Mouse (Mus musculus) midbrain, embryonic 11.5 days (tissue): ENCODE data around the gene Olfr799. TPM values are rescaled to one million over a fixed set of nuclear protein-coding genes. Genes with fewer than 3 reads are reported as not detected.

ENCODE experiments used
- ATAC-seq: fragments of 200-750 bp; cut with Nextera tagmentation; 2 replicates; pipeline ENCODE4 v1.8.0; 2017; ENCODE audit warnings: moderate TSS enrichment, moderate library complexity; ENCODE audit not compliant: low FRiP score
- DNase-seq: peaks from one replicate; pipeline ENCODE4 v3.0.0; 2015; ENCODE audit warnings: low spot score; ENCODE audit errors: missing footprints
- H3K27ac ChIP-seq: fragments of 300-500 bp; sonication (generic); 2 replicates; pipeline ENCODE4 v1.5.1; 2014; ENCODE audit warnings: low read depth, low read length
- H3K27me3 ChIP-seq: fragments of 300-500 bp; sonication (generic); 2 replicates; pipeline ENCODE4 v1.6.1; 2014; ENCODE audit warnings: mild to moderate bottlenecking, low read length, moderate library complexity, mixed read lengths; ENCODE audit not compliant: control insufficient read depth, insufficient read depth
- H3K36me3 ChIP-seq: fragments of 300-500 bp; sonication (generic); 2 replicates; pipeline ENCODE4 v1.6.1; 2014; ENCODE audit warnings: mild to moderate bottlenecking, low read length, moderate library complexity, mixed read lengths; ENCODE audit not compliant: control insufficient read depth, insufficient read depth
- H3K4me1 ChIP-seq: fragments of 300-500 bp; sonication (generic); 2 replicates; pipeline ENCODE4 v1.6.1; 2014; ENCODE audit warnings: low read length; ENCODE audit not compliant: control insufficient read depth, insufficient read depth
- H3K4me2 ChIP-seq: fragments of 300-500 bp; sonication (generic); 2 replicates; pipeline ENCODE4 v1.6.1; 2014; ENCODE audit warnings: mild to moderate bottlenecking, moderate library complexity
- H3K4me3 ChIP-seq: fragments of 300-500 bp; sonication (generic); 2 replicates; pipeline ENCODE4 v1.5.1; 2014; ENCODE audit warnings: low read depth, low read length
- H3K9ac ChIP-seq: fragments of 300-500 bp; sonication (generic); 2 replicates; pipeline ENCODE4 v1.6.1; 2014; ENCODE audit warnings: low read length
- H3K9me3 ChIP-seq: fragments of 300-500 bp; sonication (generic); 2 replicates; pipeline ENCODE4 v1.6.1; 2016; ENCODE audit warnings: low read length; ENCODE audit not compliant: control insufficient read depth
- WGBS: fragments of 180-500 bp; shearing (Covaris S2); extraction: QIAGEN DNeasy Blood & Tissue Kit; methylation state at CpG from one replicate; pipeline ENCODE4 v1.1.7; 2014; 5-methylcytosine and 5-hydroxymethylcytosine counted together
- polyA plus RNA-seq: library from polyadenylated mRNA; unstranded; fragments of >200 nt; fragmentation: Nextera tagmentation; extraction: Ambion mirVana; gene quantifications from 2 replicates; pipeline ENCODE4 v1.2.1, GENCODE M21; 2014

The Olfr799 gene
- polyA plus RNA-seq, 1 experiment from 2014 or later: not detected

- Histone ChIP-seq H3K4me3 (no peak within 1 kb of the TSS), H3K4me2 (no peak within 1 kb of the TSS), H3K27me3 (no peaks in the 10 kb centered on the region), H3K27ac (no peak within 1 kb of the TSS), H3K9ac (no peak within 1 kb of the TSS), H3K4me1 (no peaks in the 10 kb centered on the region), H3K9me3 (no peaks in the 10 kb centered on the region), H3K36me3 (no peaks in the 10 kb centered on the region)
- no peak for DNase-seq
- WGBS: 71% methylated on average over 2 of the region's 2 CpGs
- no peak for ATAC-seq
Observed at GRCm38 (mm10) chr10:129694186-129694585, 56.9 kb downstream of the Olfr799 start, which contains the start of gene Olfr803. Gene Olfr803, minus strand, starts transcription at chr10:129694286.

Other genes with a start within 250 kb of the Olfr799 start
- not detected in 2 replicates for gene Olfr785, start 232.1 kb upstream of the Olfr799 start, polyA plus RNA-seq
- not detected in 2 replicates for gene Olfr786, start 210.2 kb upstream of the Olfr799 start, polyA plus RNA-seq
- not detected in 2 replicates for gene Olfr787, start 175.6 kb upstream of the Olfr799 start, polyA plus RNA-seq
- not detected in 2 replicates for gene Olfr788, start 166.5 kb upstream of the Olfr799 start, polyA plus RNA-seq
- not detected in 2 replicates for gene Olfr789, start 152.7 kb upstream of the Olfr799 start, polyA plus RNA-seq
- gene Olfr790, start 139.0 kb upstream of the Olfr799 start, polyA plus RNA-seq: not detected in 2 replicates
- gene Olfr791, start 115.7 kb upstream of the Olfr799 start, polyA plus RNA-seq: not detected in 2 replicates
- gene Olfr792, start 98.3 kb upstream of the Olfr799 start, polyA plus RNA-seq: not detected in 2 replicates
- not detected in 2 replicates for gene Olfr794, start 69.8 kb upstream of the Olfr799 start, polyA plus RNA-seq
- gene Olfr796, start 24.9 kb upstream of the Olfr799 start, polyA plus RNA-seq: not detected in 2 replicates
- not detected in 2 replicates for gene Olfr798, start 9.6 kb upstream of the Olfr799 start, polyA plus RNA-seq
- gene Olfr800, start 20.2 kb downstream of the Olfr799 start, polyA plus RNA-seq: not detected in 2 replicates
- not detected in 2 replicates for gene Olfr801, start 36.4 kb downstream of the Olfr799 start, polyA plus RNA-seq
- gene Olfr802, start 50.7 kb downstream of the Olfr799 start, polyA plus RNA-seq: not detected in 2 replicates
- not detected in 2 replicates for gene Olfr803, start 56.8 kb downstream of the Olfr799 start, polyA plus RNA-seq
- not detected in 2 replicates for gene Olfr804, start 65.7 kb downstream of the Olfr799 start, polyA plus RNA-seq
- gene Olfr805, start 91.9 kb downstream of the Olfr799 start, polyA plus RNA-seq: not detected in 2 replicates
- gene Olfr806, start 104.4 kb downstream of the Olfr799 start, polyA plus RNA-seq: not detected in 2 replicates
- not detected in 2 replicates for gene Olfr807, start 120.3 kb downstream of the Olfr799 start, polyA plus RNA-seq
- not detected in 2 replicates for gene Olfr808, start 128.0 kb downstream of the Olfr799 start, polyA plus RNA-seq
- not detected in 2 replicates for gene Olfr809, start 137.2 kb downstream of the Olfr799 start, polyA plus RNA-seq
- gene Olfr810, start 157.4 kb downstream of the Olfr799 start, polyA plus RNA-seq: not detected in 2 replicates
- not detected in 2 replicates for gene Olfr811, start 166.9 kb downstream of the Olfr799 start, polyA plus RNA-seq
- gene Olfr812, start 208.6 kb downstream of the Olfr799 start, polyA plus RNA-seq: not detected in 2 replicates
- gene Olfr813, start 217.9 kb downstream of the Olfr799 start, polyA plus RNA-seq: not detected in 2 replicates
- not detected in 2 replicates for gene Olfr814, start 242.4 kb downstream of the Olfr799 start, polyA plus RNA-seq